Mouse (Mus musculus): ENCODE measurements around the gene Sh3glb1.
"Not testable (repeated sequence)": the region's sequence is repeated elsewhere in the genome, so short reads cannot be mapped to it uniquely, and the experiment has no call there.

Sh3glb1 gene

DNA sequence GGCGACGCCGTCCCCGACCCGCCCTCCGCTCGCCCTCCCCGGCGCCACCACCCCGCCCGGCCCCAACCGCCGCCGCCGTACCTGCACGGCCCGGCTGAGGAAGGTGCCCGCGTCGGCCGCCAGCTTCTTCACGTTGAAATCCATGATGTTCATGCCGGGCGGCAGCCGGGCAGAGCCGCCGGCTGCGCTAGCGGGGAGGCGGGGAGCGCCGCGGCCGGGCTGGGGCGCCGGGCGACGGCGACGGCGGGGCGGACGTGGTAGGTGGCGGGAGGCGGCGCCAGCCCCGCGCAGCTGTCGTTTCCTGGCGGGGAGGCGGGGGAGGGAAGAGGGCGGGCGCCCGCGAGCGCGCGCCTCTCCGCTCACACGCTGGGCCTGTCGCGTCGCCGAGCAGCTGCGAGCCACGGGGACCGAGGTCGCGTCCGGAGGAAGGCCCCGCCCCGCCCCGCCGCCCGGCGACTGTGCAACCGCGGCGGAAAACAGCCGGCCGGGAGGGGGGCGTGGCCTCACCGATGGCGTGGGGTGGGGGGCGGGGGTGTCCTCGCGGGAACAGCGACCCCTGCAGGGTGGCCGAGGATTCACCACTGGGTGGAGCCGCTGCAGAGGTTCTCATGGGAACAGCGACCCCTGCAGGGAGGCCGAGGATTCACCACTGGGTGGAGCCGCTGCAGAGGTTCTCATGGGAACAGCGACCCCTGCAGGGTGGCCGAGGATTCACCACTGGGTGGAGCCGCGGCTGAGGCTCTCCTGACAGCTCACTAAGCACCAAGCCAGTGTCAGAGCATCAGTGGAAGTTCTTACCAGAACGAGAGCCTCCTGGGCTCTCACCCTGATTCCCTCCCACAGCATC lies at the start of gene Sh3glb1:
TSS of gene Sh3glb1 (minus strand) at position 435 of the 847 bp plus-strand sequence.
- DNase-seq (ENCODE audit: extremely low spot score, low spot score): peak; percentile 95

DNA sequence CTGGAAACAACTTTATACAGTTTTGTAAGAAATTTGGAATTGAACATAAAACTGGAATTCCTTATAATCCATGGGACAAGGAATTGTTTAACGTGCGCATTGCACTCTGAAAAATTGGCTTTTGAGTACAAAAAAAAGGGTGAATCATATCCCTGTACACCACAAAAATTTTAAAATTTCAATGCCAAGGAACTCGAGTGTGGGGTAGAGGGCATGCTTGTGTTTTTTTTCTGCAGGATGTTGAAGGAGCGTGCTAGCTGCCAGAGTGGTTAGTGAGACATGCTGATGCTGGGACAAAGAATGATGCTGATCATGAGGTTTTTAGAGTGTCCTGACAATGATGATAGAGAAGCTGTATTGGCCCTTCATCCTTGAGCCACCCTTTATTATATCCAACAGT lies 45.0 kb upstream of the Sh3glb1 start:
- DNase-seq (ENCODE audit: extremely low spot score, low spot score): no peak

DNA sequence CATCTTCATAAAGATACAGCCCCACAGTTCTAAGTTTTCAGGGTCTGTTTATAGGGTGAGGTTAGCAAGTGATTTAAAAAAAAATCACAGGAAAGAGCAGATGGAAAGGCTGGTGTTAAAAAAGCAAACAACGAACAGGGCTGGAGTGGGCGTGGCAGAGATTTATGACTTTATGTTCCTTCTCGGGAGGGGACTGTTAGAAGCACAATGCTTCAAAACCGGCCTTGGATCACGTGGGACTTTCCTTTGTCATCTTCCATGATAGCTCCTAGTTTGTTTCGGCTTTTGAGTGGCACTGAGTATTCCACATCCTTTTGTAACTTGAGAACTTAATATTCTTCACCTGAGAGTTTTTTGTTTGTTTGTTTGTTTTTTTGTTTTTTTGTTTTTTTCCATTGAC lies 41.3 kb upstream of the Sh3glb1 start:
- DNase-seq (ENCODE audit: extremely low spot score, low spot score): no peak

DNA sequence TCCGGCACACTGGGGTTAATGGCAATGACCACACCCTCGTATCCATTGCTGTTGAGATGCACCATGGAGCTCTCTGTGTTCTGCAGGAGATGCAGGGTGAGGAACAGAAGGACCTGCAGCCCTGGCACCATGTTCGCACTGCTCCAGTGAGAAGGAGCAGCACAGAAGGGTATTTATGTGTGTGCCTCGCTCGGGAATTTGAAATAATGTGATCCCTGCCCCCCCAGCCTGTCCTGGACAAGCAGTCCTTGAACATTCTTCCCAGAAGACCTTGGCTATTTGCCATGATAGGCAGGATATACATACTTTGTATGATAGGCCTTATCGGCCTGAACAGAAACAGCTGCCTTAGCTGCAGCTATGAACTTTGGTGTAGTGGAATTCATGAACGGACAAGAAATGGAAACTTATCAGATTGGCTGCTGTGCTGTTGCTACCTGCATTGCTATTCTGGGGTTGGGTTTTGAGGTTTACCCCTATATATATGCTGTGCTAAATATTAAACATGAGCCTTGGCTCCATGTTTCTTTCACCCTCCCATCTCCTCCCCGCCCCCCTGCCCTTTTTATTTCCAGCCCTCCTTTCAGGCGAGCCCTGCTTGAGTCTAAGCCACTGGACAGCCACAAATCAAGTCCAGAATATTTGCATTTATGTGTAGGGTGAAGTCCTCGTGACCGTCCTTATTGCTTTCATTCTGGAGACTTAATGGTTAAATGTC lies 40.6 kb upstream of the Sh3glb1 start, which contains the start of gene Clca3a1:
TSS of gene Clca3a1 (minus strand) at position 386 of the 718 bp plus-strand sequence.
- DNase-seq (ENCODE audit: extremely low spot score, low spot score): no peak

DNA sequence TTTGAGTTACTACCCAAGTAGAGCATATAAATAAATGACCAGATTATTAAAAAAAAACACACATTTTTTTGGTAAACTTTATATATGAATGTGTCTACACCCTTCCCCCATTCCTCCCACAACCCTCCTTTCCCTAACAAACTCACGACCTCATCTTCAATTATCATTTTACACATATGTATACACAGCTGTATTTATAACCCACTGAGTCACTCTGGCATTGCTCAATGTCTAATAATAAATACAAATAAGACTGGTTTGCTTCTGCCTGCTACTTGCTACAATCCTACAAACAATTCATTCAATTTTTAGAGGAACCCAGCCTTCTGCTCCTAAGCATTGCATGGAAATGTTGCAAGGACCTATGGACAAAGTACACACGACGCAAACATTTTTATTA lies 39.6 kb upstream of the Sh3glb1 start:
- DNase-seq (ENCODE audit: extremely low spot score, low spot score): no peak

DNA sequence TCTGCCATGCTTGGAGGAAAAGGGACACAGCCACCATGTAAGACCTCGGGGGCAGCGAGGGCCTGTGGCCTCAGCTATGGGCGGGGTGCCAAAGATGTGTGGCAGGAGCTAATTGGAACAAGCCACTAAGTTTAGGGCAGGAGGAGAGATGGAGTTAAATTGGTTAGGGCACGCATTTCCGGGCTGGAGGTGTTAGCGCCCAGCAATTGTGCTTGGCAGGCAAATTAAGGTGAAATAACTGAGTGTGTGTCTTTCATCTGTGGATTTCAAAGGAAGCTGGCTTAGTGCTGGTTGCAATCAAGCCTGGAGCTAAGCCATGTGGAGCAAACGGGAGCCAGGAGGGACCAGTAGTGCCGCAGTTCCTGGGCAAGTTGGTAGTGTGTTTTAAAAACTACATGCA lies 36.0 kb upstream of the Sh3glb1 start:
- DNase-seq (ENCODE audit: extremely low spot score, low spot score): not testable (repeated sequence)

DNA sequence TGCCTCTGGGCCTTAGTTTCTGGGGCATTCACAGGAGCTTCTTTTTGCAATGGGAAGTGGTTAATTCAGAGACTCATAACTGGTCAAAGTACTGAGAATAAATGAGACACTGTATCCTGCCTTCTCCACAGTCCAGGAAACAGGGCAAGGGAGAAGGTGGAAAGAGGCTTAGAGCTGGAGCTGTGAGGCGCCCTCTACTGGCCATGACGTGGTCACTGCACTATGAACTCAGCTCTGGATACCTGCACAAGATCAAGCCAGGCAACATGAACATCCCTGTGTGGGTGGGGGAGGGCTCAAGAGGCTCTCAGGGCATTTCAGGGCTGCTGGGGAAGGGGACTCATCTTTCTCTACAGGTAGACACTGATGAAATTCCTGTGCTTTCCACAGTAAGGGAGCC lies 33.0 kb upstream of the Sh3glb1 start:
- no peak for DNase-seq (ENCODE audit: extremely low spot score, low spot score)

DNA sequence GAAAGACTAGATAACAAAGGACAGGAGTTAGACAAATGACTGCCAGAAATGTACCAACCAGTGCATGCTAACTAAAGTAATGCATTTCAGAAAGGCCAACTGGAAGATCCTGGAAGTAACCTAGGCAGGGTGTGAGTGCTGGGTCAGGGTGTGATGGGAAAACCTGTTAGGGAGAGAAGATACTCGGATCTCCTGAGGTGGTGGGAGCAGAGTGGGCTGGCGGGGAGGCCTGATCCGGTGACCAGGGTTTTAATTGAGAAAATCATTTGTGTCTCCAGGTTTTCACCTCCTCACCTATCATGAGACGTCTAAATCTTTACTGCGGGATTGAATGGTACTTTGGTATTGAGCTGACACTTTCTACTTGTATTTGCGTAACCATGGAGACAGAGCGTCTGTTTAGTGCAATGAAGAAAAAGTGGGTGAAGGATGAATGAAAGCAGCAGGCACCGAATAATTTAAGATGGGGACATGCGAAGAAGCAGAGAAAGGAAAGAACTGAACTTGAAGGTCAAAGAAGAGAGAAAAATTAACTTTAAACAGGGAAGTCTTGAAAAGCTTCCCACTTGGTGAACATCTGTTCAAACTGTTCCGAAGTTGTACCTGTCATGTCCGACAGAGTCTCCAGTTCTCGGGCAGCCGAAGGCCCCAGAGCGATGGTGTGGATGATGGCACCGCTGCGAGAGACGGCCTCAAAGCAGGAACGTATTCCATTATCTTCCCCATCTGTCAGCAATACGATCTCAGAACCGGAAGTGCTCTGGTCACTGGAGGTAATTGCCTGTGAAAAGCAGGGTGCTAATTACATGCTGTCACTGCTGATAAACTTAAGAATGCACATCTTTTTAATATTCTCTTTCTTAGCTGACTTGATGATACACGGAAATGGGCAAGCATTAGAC lies 29.2 kb upstream of the Sh3glb1 start:
- DNase-seq (ENCODE audit: extremely low spot score, low spot score): not testable (repeated sequence)

DNA sequence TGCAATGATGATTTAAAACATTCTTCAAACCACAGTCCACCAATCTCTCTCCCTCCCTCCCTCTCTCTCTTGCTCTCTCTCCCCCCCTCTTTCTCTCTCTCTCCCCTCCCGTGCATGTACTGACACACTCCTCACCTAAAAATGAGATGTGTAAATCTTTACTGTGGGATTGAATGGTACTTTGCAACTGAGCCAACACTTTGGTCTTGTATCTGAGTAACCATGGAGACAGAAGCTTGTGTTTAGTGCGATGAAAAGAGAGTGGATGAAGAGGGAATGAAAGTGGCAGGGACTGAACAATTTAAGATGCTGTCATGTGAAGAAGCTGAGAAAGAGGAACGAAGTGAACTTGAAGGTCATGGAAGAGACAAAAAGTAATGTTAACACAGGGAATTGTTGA lies 27.6 kb upstream of the Sh3glb1 start:
- DNase-seq (ENCODE audit: extremely low spot score, low spot score): not testable (repeated sequence)

DNA sequence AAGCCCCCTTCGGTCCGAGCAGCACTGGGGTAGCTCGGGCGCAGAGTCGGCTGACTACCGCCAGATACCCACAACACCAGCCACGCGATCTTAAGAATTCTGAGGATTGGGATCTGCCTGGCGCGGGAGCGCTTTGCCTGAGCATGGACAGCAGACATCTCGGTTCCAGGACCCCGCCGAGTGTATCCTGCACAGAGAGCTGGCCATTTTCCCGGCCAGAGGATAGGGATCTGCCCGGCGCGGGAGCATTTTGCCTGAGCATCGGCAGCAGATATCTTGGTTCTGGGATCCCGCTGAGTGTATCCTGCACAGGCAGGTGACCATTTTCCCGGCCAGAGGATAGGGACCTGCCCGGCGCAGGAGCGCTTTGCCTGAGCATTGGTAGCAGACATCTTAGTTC lies 18.3 kb upstream of the Sh3glb1 start:
- DNase-seq (ENCODE audit: extremely low spot score, low spot score): not testable (repeated sequence)

DNA sequence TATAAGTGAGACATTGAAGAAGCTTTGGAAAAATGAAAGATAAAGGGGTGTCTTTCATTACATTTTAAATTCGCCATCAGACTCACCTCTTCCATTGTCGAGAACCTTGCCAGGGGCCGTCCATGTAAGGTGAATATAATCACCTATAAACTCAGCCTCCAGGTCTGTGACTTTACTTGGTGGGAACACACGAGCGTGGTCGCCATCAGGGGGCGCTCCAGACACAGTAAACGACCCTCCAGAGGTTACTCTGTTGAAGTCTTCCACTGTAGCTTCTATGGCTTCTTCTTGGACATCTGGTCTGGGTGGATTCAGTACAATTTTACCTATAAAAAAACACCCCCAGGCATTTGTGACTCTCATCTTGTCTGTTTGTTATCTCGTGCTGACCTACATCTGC lies 16.7 kb upstream of the Sh3glb1 start:
- DNase-seq (ENCODE audit: extremely low spot score, low spot score): no peak

DNA sequence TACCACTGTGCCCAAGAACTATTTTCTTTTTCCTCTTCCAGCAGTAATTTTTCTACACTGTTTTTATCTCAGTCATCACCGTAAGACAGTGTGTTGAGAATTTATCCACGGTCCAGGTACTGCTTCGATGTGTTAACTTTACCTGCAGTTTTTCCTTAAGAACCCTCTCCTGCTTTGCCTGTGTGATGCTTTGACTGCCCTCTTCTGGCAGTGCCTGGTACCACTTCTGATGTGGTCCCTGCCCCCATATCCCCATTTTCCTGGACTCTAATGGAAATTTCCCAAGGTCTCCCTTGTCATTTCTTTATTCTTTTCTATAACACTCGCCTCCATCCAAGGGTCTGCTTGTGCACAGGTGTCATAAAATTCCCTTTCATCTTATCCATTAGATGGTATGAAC lies 3.3 kb upstream of the Sh3glb1 start:
- DNase-seq (ENCODE audit: extremely low spot score, low spot score): peak; percentile 33

DNA sequence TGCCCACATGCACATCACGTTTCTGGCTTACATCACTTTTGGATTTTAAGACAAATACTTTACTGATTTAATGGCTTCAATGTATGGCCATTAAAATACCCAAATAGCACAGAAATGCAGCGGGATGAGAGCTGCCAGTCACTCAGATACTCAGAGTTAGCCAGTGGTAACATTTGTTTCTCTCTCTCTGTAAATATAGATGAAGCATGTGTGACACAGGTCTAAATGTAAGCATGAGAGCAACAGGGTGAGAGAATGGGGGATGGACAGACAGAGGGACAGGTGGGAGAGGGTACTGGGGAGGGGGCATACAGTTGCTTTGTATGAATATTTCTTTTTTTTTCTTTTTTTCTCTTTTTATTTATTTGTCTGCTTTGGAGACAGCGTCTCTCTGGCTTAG lies 2.4 kb upstream of the Sh3glb1 start:
- not testable (repeated sequence) for DNase-seq (ENCODE audit: extremely low spot score, low spot score)

DNA sequence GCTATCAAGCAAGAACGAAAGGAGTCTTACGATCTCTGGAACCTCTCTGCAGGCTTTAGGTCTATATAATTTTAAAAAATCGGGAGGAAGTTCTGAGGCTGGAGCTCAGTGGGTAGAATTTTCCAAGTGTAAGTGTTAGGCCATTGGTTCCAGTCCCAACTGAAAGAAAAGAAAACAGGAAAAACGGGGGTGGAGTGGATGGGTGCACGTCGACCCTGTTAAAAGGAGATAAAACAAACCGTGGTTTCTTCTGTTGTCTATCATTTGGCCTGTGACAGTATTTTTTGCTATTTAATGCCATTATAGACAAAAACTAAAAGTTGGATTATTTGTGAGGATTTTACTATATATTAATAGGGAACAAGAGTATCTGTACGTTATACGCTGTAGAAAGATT lies 1.7 kb upstream of the Sh3glb1 start:
- DNase-seq (ENCODE audit: extremely low spot score, low spot score): no peak

DNA sequence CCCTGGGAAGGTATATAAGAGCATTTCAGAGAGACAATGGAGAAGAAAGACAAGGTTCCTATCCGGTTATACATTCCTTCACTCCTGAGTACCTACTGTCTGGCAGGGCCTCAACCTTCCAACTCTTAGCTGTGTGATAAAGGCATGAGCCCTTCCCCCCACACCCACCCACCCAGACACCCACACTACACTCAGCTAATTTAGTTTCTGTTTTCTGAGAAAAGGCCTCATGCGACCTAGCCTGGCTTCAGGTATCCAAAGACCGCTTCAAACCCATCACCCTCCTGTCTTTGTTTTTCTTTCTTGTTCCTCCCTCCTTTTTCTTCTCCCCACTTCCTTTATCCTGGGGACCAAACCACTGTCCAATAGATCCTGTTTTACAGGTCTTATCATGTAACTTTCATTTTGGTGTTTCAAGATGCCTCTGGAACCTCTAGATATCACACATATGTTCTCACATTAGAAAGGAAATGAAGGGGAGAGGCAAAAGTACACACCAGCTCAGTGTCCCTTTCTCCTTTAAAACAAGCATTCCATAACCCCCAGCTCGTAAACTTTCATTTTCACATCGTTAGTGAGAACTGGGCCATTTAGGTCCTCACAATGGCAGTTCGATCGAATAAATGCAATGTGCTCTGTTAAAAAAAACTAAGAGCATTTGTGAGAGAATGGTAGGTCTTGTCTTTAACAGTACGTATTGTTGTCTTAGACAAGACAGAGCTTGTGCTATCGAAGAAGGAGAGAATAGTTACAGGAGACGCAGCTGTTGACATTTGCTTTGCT lies 1.1 kb upstream of the Sh3glb1 start:
- no peak for DNase-seq (ENCODE audit: extremely low spot score, low spot score)

DNA sequence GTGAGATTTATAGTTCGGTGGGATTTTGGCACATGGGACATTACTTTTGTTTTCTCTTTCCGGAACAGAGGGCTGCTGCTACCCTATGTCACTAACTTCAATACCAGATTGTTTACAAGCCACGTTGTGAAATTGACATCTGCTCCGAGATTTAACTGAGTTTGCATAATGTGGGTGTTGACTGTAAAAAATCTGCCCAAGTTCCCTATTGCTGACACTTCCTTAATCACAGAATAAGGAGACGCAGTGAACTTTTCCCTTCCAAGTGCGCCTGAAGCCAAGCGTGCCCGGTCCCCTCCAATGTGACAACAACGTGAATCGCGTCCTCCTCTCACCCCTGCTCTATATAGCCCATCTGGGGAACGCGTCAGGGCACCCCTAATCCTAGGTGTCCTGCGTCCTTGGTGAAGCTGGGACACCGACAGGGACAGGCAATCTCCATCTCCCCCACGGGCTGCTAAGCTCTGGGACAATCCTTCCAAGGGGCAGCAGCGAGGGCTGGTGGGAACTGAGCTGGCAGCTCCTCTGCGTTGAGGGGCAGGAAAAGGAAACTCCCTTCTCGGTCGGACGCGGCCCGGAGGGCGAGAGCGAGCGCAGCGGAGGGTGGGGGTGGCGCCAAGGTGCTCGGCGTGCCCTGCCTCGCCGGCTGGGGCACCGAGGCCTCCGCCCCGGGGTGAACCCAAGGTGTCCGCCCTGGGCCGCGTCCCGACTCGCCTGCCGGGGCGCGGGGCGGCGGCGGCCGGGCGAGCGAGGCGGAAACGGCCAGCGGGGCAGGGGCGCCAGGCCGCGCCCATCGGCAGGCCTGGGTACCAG lies 841 bp downstream of the Sh3glb1 start:
- DNase-seq (ENCODE audit: extremely low spot score, low spot score): peak; percentile 76

DNA sequence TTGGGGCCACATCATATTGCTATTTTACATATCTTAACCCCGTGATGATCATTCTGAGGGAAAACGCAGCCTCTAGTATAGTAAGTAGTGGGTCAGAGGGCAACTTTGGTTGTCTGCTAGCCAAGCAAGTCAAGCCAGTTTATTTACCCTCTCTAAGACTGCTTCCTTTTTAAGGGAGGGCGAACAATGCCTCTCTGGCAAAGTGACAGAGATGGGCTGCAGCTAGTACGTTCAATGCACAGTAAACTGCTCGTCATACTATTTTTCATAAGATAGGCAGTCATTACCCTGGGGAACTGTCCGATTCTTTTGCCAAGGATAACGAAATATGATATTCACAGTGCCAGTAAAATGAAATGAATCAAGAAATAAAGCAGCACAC lies 1.4 kb downstream of the Sh3glb1 start:
- DNase-seq (ENCODE audit: extremely low spot score, low spot score): no peak

DNA sequence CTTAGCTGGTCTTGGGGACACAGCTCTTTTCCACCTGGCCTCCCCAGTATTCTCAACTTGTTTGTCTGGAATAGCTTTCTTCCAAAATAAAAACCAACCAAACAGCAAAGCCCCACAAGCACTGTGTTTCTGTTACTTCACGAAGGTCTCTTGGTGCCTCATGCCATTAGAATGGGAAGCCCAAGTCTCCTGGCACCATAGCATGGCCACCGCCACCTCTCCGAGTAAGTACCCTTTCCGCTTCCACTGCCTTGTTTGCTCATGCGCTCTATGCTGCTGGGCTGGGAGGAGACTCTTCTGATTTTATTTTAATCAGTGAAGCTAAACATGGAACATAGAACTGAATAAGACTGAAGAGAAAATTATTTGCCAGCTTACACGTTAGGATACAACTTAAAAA lies 2.3 kb downstream of the Sh3glb1 start:
- DNase-seq (ENCODE audit: extremely low spot score, low spot score): no peak

DNA sequence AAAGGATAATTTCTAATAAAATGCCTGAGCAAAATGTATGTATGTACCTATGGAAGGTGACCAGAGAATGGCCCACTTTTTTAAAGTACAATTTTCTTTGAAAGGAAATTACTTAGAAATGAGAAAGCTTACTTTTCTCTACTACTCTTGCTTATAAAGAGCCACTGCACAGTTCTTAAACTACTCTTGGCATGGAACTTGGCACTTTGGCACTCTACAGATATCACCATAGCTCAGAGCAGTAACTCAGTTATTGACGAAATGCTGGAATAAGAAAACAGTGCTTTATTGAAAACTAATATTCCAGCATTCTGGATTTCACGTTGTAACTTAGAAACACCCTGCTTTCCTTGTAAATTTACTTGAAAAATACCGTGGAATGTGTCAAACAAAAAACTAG lies 3.0 kb downstream of the Sh3glb1 start:
- no peak for DNase-seq (ENCODE audit: extremely low spot score, low spot score)

DNA sequence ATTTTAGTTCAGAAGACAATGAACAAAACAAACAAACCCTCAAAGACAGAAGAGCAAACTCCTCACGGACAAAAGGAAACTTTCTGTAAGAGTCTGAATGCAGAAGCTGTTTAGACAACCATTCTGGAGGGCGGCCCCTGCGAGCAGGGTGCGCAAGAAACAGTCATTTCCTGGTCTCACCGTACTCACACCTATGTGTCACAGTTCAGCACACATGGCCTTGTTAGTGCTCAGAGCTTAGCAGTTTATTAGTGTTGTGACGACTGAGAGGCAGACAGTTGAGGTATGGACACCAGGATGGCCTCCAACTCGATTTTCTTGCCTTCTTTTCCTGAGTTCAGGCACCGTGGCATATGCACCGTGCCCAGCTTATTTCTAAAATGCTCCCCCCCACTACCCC lies 4.2 kb downstream of the Sh3glb1 start:
- no peak for DNase-seq (ENCODE audit: extremely low spot score, low spot score)

Data from neural tube, embryonic 10.5 days (tissue).